Mouse (Mus musculus) heart, postnatal 36 days (tissue): ENCODE data around the gene Fkbp10. TPM values are rescaled to one million over a fixed set of nuclear protein-coding genes. Genes with fewer than 3 reads are reported as not detected.

Source experiments
- DNase-seq, 2 experiments: peaks; one replicate each; pipeline ENCODE4 v3.0.0; 2021 to 2022
- intact Hi-C: fragments of 180-260 bp; cut with DNase I; formaldehyde crosslinking; loops from one replicate; pipeline ENCODE4 v1.15.1; 2025
- total RNA-seq, 2 experiments: library from RNA; stranded (reverse); gene quantifications; 2 replicates each; pipeline ENCODE4 v1.2.3; 2021

Gene Fkbp10
- 10 to 100 TPM; 12.9 to 13.4 TPM for total RNA-seq

DNA sequence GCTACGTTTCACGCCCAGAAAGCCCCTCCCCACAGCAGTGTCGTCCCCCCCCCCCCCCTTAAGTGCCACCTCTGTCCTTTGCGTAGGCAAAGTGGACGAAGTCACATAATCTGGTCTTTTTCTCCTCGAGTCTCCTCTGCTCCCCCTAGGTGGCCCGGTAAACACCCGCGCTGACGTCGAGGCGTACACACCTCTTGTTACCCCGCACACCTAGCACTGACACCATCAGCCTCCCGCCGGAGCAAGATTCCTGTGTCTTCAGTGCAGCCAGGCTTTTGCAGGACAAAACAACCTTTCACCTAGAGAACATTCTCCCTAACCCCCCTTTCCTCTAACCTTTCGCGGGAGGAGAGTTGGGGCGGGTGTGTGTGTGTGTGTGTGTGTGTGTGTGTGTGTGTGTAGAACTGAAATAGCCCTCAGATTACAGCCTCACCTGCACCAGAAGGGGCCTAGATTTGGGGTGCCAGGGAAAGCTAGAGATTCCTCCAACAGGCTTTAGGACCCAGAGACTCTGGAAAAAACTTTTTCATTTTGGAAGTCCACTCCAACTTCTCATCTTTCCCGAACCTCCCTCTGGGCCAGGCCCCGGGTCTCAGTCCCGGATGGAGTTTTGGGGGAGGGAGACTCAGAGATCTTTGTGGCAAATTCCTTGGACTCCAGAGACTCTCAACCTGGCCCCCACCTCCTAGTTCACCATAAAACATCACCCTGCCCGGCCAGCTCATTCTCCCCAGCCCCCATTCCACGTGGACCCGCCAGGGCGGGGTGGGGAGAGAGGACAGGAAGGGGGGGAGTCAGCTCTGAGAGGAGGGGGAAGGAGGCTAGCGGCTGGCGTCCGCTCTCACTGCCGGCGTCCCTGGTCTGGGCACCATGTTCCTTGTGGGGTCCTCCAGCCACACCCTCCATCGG is at the start of gene Fkbp10:
TSS of gene Fkbp10 (plus strand) at position 784 of the 909 bp plus-strand sequence.
- intact Hi-C loops = loop anchor here (1.0 to 2.0 kb wide), 2 partner anchors 18 to 26 kb away; partner anchors contain the start of genes Jup, Klhl10 and Nt5c3b
- DNase-seq = peak; percentile 53 to 75

DNA sequence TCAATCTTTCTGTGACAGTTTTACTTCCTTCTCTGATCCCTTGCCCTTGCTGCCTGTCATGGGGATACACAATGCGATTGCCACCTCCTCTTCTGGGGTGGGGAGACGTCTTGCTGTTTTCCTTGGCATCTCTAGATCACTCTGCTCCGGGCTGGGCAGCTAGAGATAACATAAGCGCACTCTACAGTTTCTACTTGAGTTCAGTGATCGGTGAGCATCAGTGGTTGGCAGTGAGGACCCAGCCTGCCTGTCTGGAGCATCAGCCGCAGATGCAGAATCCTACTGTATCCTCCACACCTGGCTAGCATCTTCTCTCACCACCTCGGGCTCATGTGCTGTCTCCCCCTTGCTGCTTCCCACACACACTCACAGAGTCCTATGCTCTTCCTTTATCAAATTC is 46.4 kb upstream of the Fkbp10 start:
- DNase-seq = no peak
- intact Hi-C loops = no loop called here

DNA sequence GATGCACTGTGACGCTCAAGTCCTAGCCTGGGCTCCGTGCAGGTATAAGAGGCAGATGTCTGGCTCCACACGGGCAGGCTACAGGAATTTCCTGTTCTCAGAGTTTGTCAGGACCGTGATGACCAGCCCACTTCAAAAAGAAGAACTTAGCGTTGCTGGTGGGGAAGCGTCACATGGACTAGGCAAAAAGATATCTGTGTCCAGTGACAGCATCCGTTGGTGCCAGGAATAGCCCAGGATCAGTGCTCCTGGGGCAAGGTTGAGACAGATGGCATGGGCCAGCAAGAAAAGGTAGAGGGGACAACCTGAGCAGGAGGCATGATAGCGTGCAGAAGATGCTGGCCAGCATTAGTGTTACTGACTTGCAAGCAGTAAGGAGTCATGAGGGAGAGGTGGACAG is 45.7 kb upstream of the Fkbp10 start:
- intact Hi-C loops = no loop called here
- no peak for DNase-seq

DNA sequence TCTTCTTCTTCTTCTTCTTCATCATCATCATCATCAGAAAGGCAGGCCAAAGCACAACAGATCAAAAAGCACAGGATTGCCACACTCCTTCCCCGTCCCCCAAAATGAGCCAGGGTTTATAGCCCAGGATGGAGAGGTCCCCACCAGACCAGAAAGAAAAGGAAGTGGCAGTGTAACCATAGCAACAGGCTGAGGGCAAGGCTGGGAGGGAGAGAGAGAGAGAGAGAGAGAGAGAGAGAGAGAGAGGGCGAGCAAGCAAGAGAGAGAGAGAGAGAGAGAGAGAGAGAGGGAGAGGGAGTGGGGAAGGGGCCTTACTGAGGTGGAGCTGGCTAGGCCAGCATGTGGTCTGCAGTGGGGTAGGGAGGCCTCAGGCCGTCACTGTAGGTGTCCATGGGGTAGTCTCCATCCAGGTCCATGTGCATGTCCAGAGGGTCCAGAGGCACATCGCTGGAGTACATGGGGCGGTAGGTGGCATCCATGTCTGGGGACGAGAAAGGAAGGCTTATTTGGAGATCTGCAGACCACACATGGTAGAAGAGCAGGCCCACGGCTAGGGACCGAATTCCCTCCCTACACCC is 43.4 kb upstream of the Fkbp10 start:
- DNase-seq = no peak
- intact Hi-C loops = no loop called here

DNA sequence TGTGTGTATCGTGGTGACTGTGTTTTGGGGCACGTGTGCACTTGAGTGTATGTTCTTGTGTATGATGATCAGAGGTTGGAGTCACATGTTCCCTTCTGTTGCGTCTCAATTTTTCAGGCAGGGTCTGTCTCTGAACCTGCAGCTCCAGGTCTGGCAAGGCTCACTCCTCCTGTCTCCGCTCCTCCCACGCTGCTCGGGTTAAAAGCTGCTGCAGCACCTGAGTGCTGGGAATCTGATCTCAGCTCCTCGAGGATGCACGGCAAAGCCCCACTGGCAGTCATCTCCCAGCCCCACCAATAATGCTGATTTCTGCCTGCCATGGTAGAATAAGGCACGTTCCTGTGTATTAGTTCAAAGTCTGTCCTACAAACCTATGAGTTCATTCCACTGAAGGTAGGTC is 40.4 kb upstream of the Fkbp10 start:
- intact Hi-C loops = no loop called here
- DNase-seq = no peak

DNA sequence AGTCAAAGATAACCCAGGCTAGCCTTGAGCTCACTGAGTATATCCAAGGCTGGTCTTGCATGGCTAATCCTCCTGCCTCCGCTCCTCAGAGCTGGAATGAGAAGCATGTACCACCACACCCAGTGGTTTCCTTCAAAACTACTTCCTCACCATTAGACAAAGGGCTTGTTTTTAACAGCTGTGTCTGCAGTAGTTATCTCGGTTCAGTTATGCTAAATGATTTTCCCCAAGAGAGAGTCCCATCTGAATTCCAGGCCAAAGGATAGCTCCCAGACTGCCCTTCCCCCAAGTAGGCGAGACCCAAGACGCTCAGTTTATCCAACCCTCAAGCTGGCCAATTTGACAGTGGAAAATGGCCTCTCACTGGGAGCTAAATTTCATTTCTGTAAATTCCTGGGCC is 39.5 kb upstream of the Fkbp10 start:
- no peak for DNase-seq
- intact Hi-C loops = loop anchor here (2.0 kb wide), 1 partner anchor 15 kb away; no protein-coding TSS in a partner anchor

DNA sequence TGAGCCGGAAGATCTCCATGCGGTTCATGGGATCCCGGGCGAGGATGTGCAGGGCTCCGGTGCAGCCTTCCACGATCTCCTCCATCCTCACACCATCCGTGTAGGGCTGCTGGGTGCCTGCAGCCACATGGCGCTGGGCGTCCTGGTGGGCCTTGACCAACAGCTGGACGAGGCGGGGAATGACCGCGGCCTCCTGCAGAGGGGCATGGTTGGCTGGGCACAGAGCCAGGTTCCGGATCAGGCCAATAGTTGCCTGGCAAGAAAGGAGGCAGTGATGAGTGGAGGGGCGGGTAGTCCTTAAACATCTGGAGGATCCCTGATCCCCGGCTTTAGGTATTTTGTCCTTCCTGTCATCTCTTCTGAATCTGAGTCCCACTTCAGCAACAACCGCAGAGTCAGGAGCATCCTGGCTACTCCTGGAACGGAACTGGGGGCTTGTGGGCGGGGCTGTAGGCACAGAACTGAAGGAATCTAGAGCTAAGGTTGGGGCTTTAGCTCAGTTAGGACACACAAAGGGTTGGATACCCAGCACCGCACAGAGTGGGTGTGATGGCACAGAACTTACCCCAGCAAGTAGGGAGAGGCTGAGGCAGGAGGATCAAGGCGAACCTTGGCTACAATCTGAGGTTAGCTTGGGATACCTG is 38.6 kb upstream of the Fkbp10 start:
- DNase-seq = no peak
- intact Hi-C loops = loop anchor here (2.0 kb wide), 1 partner anchor 14 kb away; no protein-coding TSS in a partner anchor

DNA sequence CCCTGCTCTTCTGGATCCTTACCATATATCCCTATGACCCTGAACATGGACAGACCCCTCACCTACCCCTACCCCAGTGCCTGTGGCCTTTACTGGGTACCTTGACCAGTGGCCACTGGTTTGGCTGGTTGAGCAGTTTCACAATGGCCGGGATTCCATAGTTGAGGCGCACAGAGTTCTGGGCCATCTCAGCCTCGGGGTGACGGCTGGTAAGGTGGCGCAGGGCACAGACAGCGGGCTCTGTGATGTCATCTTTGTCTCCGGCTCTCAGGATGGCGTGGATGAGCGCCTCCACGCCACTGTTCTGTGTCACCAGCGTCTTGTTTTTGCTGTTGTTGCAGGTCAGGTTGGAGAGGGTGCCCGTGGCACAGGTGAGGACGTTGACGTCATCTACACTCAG is 37.5 kb upstream of the Fkbp10 start:
- DNase-seq = no peak
- intact Hi-C loops = loop anchor here (2.0 kb wide), 1 partner anchor 13 kb away; no protein-coding TSS in a partner anchor

DNA sequence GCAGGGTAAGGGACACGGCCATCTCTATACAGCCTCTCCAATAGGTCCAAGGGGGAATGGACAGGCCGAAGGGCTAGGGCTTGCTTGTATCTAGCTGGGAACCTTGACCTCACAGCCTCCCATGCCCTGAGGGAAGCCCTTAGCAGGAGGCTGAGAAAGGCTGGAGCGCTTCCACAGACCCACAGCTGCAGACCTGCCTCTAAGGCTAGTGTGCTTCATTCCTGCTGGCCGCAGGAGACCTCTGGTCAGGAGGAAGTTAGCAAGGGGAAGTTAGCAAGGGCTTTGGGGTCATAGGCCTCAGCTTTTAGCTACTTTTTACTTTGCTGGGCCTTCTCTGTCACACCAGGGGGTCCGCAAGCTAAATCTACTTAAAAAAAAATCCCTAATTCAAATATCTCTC is 37.1 kb upstream of the Fkbp10 start:
- no peak for DNase-seq
- intact Hi-C loops = no loop called here

DNA sequence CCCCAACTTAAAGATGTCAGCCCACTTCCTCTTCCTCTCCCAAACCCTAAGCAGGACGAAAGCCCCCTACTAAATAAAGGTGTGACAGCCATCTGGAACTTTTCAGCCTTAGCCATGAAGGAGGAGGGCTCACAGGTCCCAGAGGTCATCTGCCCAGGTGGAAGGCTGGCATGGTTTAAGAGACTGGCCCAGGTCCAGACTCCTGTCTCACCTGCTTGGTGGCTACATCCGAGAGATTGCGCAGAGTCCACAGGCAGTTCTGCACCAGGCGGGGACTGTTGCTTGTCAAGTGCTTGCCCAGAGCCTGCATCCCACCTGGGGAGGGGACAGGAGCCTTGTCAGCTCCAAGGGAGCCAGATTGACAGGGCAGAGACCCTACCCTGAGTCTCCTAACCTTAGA is 36.2 kb upstream of the Fkbp10 start:
- no peak for DNase-seq
- intact Hi-C loops = no loop called here

DNA sequence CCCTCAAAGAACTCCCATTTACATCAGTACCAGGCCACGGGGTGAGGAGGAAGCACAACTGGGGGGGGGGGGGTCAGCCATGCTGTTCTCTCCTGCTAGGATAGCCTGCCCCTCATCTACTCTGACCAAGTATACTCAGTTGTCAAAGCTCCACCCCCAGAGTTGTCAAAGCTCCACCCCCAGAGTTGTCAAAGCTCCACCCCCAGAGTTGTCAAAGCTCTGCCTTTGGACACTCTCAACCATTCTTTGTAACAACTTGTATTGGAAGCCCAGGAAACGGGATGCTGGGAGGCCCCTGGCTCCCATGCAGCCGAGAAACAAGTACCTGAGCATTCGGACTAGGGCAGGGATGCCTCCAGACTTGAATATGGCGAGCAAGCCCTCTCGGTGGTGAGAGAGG is 32.8 kb upstream of the Fkbp10 start:
- no peak for DNase-seq
- intact Hi-C loops = no loop called here

DNA sequence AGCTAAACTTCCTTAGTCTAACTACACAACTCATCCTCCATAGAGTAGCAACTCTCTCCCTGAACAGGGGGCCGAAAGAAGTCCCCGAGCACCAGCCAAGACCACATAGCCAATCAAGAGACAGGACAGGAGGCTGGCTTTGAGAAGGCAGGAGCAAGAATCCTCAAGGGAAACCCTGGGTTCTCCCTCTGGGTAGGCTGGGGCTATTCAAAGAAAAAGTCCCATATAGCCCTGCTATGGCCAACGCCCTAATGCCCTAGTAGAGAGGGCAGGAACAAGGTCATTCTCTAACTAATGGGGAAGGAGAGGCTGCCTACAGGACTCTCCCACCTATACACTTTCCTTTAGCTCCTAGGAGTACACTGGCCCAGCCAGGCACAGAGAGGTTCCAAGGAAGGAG is 30.5 kb upstream of the Fkbp10 start:
- intact Hi-C loops = no loop called here
- DNase-seq = no peak

DNA sequence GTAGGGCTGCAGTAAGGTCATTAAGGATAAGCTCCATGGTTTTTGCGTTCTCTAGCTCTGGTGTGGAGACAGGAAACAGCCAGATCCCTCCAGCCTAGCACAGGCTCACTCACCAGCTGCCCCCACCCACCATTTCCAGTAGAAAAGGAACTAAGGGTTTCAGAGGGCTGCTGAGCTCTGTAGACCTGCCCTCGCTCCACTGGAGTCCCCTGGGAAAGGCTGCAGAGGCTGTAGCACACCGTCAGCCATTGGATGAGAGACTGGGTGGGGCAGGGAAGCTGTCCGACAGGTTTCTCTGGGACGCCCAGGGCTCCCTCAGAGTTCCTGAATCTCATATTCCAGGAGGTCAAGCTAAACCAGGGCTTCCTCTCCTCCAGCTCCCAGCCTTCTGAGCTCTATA is 28.9 kb upstream of the Fkbp10 start:
- intact Hi-C loops = loop anchor here (2.0 kb wide), 1 partner anchor 16 kb away; no protein-coding TSS in a partner anchor
- DNase-seq = no peak

DNA sequence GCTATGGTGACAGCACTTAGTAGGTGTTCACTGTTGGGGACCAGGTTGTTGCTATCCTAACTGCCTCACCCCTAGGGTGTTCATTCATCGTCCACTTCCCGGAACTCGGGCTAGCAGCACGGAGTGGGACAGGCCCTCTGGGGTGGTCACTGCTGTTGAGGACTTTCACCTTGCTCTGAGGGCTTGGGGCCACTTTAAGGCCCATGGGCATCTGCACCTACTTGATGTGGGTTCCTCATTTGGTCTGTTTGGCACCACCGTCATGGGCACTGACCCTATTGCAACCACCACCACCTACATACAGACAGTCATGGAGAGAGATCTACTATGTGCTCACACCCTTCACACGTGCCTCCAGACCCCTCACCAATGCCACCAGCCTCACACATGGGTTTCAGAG is 28.4 kb upstream of the Fkbp10 start:
- intact Hi-C loops = loop anchor here (2.0 kb wide), 1 partner anchor 16 kb away; no protein-coding TSS in a partner anchor
- DNase-seq = no peak

DNA sequence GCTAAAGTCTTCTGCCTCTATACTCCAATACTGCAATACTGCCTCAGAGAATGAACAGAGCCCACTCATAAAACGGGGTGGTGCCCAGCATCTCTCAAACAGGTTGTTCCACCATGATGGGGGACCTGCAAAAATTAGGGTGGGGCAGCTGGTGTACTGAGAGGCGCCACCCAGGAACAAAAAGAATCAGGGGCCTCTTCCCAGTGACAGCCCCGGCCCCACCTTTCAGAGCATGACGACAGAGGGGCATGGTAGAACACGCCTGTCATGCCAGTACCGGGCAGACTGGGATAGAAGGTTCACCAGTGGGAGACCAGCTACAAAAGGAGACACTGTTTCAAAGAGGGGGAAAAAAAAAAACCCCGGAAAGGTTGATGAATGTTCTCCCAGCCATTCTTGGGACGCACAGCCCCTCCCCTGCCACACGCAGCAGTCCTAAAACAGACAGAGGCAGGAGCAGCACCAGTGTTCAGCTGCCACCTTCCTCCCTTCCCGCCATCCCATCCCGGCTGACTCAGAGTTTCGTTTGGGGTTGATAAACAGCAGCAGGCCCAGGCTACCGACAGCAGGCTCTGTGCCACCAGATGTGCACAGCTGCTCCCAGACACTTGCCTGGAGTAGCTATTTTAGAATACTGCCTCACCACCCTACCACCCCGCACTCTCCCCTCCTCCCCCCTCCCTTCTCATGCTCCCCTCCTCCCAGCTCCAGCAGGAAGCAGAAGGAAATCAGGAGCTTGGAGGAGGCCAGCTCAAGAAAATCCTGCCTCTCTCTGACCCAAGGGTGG is 27.7 kb upstream of the Fkbp10 start:
- intact Hi-C loops = loop anchor here (1.0 to 2.0 kb wide), 3 partner anchors 10 to 25 kb away; partner anchors contain the start of gene Jup
- peak; percentile 71 to 77 for DNase-seq

DNA sequence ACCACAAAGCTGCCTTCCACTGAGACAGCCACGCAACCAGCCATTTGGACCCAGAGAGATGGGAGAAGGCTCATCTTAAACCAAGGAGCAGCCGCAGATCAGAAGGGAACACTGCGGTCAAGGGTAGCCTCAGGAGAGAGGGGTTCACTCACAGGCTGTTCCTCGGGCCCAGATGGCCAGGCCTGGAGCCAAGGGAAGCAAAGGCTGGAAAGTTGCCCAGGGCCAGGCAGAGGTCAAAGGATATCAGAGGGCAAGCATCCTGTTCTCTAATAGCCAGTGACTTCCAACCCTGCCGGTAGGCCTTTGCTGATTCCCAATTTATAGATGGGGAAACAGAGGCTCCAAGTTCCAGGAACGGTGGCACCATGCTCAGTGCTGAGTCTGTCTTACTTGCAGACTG is 26.9 kb upstream of the Fkbp10 start:
- DNase-seq = peak; percentile 85
- intact Hi-C loops = loop anchor here (1.0 to 2.0 kb wide), 2 partner anchors 9 to 26 kb away; partner anchors contain the start of gene Jup

DNA sequence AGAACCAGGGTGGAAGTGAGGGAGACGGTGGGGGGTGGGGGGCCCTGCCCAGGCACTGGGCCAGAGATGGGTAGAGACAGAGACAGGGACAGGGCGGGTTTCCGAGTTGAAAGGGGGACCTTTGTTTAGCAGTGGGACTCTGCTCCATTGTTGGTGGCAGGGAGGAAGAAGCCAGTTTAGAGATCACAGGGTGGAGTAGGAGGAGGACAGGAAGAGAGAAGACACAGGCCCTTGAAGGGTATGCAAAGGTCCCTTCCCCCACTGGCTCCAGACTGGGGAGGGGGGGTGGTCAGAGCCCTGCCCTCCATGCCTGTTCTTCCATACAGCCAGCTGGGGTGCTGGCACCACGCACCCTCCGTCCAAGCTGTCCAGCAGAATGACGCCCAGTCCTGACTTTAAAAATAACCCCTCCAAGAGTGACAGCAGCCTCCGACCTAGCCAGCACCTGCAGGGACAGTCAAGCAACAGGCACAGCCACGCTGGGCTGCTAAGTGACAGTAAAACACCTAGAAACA is 25.5 kb upstream of the Fkbp10 start:
- intact Hi-C loops = loop anchor here (2.0 to 10.0 kb wide), 3 partner anchors 13 to 575 kb away; no protein-coding TSS in a partner anchor

DNA sequence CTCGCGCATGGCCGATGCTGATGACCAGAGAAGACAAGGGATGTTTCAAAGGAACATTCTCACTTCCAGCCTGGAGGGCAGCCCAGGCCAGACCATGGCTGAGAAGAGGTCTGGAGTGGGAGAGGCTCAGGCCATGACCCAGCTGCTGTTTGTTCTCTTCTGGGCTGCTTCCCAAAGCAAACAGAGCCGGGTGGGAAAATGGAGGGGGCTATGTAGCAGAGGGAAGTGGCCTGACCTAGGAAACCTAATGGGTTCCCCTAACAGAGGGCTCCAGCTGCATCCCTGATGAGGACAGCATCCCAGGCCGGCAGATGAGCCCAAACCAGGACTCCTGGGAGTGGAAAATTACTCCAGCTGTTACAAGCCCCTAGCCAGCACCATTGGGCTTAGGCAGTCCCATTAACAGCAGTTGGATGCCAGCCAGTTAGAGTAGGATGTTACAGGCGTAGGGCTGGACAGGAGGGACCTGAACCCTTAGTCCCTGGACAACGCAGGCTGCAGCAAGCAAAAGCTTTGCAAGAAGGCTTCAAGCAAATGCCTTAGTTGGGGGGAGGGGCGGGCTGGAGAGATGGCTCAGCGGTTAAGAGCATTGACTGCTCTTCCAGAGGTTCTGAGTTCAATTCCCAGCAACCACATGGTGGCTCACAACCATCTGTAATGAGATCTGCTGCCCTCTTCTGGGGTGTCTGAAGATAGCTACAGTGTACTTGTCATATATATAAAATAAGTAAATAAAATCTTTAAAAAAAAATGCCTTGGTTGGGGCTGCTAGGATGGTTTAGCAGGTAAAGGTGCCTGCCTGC is 24.2 kb upstream of the Fkbp10 start:
- peak; percentile 80 to 85 for DNase-seq
- intact Hi-C loops = loop anchor here (2.0 to 10.0 kb wide), 2 partner anchors 14 to 574 kb away; no protein-coding TSS in a partner anchor

More for the DNA sequence above, 25.5 kb upstream of the Fkbp10 start:
- DNase-seq = peak; percentile 56 to 73

DNA sequence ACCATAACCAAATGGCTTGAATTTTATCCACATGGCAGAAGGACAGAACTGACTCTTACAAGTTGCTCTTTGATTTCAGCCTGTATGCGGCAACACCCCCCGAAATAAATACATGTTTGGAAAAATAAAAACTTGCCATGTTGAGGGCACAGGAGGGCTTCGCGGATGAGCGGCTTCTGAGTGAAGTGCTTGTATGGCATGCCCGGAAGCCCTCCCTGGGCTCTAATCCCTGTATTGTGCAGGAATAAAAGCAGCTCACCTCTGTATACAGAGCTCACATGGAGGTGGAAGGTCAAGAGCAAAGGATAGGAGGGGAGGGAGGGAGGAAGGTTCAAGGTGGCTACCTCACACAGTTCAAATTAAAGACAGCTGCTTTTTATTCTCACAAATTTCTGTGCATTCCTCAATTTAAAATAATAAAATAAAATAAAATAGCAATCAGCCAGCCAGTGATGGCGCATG is 23.6 kb upstream of the Fkbp10 start:
- intact Hi-C loops = loop anchor here (2.0 to 10.0 kb wide), 2 partner anchors 15 to 573 kb away; no protein-coding TSS in a partner anchor
- DNase-seq = no peak
